Mouse (Mus musculus) MEL (cell line): ENCODE results near the gene Prtn3.
A peak's percentile ranks its signal among the peaks of the same experiment; 100 is the strongest.

Experiments
- CTCF ChIP-seq, 3 experiments: IDR thresholded peaks in 2 of 3; conservative IDR thresholded peaks in 1 of 3; 2 replicates each; pipeline ENCODE4 v1.5.1; 2011 to 2012; ENCODE audit warnings: low read length in 3 of 3, low read depth in 2 of 3, mild to moderate bottlenecking in 2 of 3, improper control_type of control experiment in 1 of 3, inconsistent platforms in 1 of 3, mixed read lengths in 1 of 3, moderate library complexity in 1 of 3; ENCODE audit not compliant: control insufficient read depth in 1 of 3, insufficient read depth in 1 of 3, poor library complexity in 1 of 3, severe bottlenecking in 1 of 3
- ETS1 ChIP-seq: IDR thresholded peaks from 2 replicates; pipeline ENCODE4 v1.6.1; 2012; ENCODE audit warnings: low read depth, mild to moderate bottlenecking, inconsistent platforms, low read length, improper control_type of control experiment, moderate library complexity
- MXI1 ChIP-seq: IDR thresholded peaks from 2 replicates; pipeline ENCODE4 v1.6.1; 2011; ENCODE audit warnings: mild to moderate bottlenecking, low read depth, low read length, improper control_type of control experiment
- POLR2A ChIP-seq, 2 experiments: IDR thresholded peaks; 2 replicates each; pipeline ENCODE4 v1.6.1; 2011 to 2012; ENCODE audit warnings: low read length in 2 of 2, mild to moderate bottlenecking in 2 of 2, control low read depth in 1 of 2, improper control_type of control experiment in 1 of 2, low read depth in 1 of 2, moderate library complexity in 1 of 2; ENCODE audit not compliant: control insufficient read depth in 1 of 2, insufficient read depth in 1 of 2, poor library complexity in 1 of 2
- USF1 ChIP-seq: IDR thresholded peaks from 2 replicates; pipeline ENCODE4 v1.6.1; 2014; ENCODE audit warnings: low read depth, mild to moderate bottlenecking, inconsistent platforms, low read length, improper control_type of control experiment, moderate library complexity
- ZNF384 ChIP-seq: IDR thresholded peaks from 2 replicates; pipeline ENCODE4 v1.6.1; 2012; ENCODE audit warnings: low read depth, mild to moderate bottlenecking, inconsistent platforms, low read length, improper control_type of control experiment

DNA sequence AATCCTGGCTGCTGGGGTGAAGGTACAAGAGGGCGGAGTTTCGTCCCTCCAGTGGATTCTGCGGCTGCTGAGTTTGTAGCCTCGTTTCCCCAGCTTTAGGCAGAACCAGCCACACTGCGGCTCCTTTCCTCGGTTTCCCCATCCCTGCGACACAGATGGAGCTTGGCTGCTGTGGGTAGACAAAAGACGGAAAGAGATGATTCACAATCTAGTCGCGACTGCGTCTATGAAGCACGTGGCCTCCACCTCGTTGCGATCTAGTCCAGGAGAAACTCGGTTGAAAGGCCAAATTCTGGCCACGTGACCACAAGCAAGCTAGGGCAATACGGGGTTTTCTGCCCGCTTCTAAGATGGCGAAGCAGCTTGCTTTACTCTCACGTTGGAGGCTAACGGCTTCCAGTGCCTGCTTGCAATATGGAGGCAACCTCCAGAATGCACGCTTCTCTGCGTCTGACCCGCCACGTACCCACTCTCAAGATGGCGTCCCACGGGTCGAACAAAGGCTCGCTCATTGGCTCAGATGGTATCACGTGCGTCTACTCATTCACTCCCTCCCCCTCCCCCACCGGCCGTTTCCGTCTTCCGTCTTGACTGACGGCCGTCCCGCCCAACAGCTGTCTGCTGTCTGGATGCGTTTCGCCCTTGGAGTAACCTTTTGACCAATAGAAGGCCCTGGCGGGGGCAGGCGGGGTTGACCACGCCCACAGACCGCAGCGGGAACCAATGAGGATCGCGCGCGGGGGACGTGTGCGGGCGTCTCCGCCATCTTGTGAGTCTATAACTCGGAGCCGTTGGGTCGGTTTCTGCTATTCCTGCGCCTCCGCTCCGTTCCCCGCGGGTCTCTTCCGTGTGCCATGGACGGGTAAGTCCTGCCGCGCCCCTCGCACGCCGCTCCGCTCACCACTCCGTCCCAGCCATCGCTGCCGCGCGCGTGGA is 20.1 kb upstream of the Prtn3 start, which contains the start of gene Ptbp1:
- TF ChIP-seq POLR2A (IDR thresholded peaks at IDR 0.05; ENCODE audit: control insufficient read depth in 1 of 2, insufficient read depth in 1 of 2, low read depth in 1 of 2, low read length in 2 of 2, poor library complexity in 1 of 2) (peak; percentile 92), MXI1 (peak; percentile 96), CTCF (IDR thresholded peaks at IDR 0.05 in 2 of 3, conservative IDR thresholded peaks at IDR 0.05 in 1 of 3; ENCODE audit: control insufficient read depth in 1 of 3, insufficient read depth in 1 of 3, low read depth in 2 of 3, low read length in 3 of 3, poor library complexity in 1 of 3, severe bottlenecking in 1 of 3) (no peak), ZNF384 (no peak), USF1 (peak; percentile 94), ETS1 (no peak; the same call in 1 of the 2 replicates)
